Mouse (Mus musculus): ENCODE measurements at regions not wholly inside any gene's neighbourhood (a gene's known extent, or its start where the extent isn't known, plus 50 kb on each side); places are given as distances from the start of the nearest gene placed in this dataset.

DNA sequence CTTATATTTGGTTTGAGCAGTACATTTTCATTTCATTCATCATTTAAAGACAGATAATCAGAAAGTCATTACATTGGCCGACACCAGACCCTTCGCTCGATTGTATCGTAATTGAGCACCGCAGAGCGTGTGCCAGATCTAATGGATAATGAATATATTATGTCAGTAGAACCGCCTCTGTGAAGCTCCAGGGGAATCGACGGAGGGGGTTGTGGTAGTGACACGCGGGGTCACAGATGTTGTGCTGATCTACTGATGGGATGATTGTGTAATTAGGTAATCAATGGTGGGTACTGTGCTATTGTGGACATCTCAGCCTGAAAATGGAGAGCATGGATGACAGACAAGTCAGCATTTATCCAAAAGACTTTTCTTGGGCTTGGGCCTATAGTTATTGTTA lies 414.3 kb upstream of the Tenm2 start:
- H3K9me3 ChIP-seq (replicated peaks; ENCODE audit: control insufficient read depth, low read length, poor library complexity, severe bottlenecking), result no peaks in the 10 kb centered on the region
- no peak overlapping the region for H3K4me2 ChIP-seq (ENCODE audit: low read length)
- no peak for ATAC-seq
- H3K4me1 ChIP-seq (ENCODE audit: control insufficient read depth, insufficient read depth, low read length), result no peaks in the 10 kb centered on the region
- no peak overlapping the region for H3K9ac ChIP-seq (ENCODE audit: low read depth, low read length)
- no peaks in the 10 kb centered on the region for H3K36me3 ChIP-seq (ENCODE audit: control insufficient read depth, insufficient read depth, low read length)
- H3K27me3 ChIP-seq (ENCODE audit: control insufficient read depth, insufficient read depth, low read depth, low read length), result no peaks in the 10 kb centered on the region
- no peak overlapping the region for H3K27ac ChIP-seq (ENCODE audit: low read length)
- 42% methylated on average over 11 of the region's 11 CpGs for WGBS
- no peak overlapping the region for H3K4me3 ChIP-seq (ENCODE audit: low read depth, low read length)

GRCm38 (mm10) chr11:37623290-37623689 lies 387.5 kb upstream of the Tenm2 start:
- Histone ChIP-seq H3K4me3 (ENCODE audit: low read depth, low read length) (no peak overlapping the region), H3K36me3 (ENCODE audit: control insufficient read depth, insufficient read depth, low read length) (no peaks in the 10 kb centered on the region), H3K4me2 (ENCODE audit: low read length) (no peak overlapping the region), H3K4me1 (ENCODE audit: control insufficient read depth, insufficient read depth, low read length) (no peaks in the 10 kb centered on the region), H3K27ac (ENCODE audit: low read length) (no peak overlapping the region), H3K9me3 (replicated peaks; ENCODE audit: control insufficient read depth, low read length, poor library complexity, severe bottlenecking) (no peaks in the 10 kb centered on the region), H3K27me3 (ENCODE audit: control insufficient read depth, insufficient read depth, low read depth, low read length) (no peaks in the 10 kb centered on the region), H3K9ac (ENCODE audit: low read depth, low read length) (no peak overlapping the region)
- no peak for ATAC-seq
- WGBS, result 79% methylated on average over 2 of the region's 2 CpGs

DNA sequence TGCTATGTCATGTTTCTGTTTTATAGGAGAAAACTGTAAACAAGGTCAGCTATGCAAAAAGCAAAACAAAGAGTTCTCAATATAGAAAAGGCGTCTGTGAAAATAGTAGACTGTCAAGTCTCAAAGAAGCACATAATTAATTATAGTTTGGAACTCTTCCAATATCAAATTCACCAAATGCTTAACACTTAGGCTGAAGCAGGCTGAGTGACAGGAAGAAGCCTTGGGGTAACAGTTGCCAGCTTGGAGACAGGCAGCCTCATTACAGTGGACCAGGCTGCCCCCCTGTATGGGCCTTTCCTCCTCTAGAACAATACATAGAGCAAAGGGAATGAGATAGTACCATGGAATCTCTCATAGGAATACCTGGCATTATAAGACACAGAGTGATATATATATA lies 364.8 kb upstream of the Tenm2 start:
- no peaks in the 10 kb centered on the region for H3K36me3 ChIP-seq (ENCODE audit: control insufficient read depth, insufficient read depth, low read length)
- ATAC-seq, result no peak
- WGBS, result 73% methylated on average over 1 of the region's 1 CpGs

DNA sequence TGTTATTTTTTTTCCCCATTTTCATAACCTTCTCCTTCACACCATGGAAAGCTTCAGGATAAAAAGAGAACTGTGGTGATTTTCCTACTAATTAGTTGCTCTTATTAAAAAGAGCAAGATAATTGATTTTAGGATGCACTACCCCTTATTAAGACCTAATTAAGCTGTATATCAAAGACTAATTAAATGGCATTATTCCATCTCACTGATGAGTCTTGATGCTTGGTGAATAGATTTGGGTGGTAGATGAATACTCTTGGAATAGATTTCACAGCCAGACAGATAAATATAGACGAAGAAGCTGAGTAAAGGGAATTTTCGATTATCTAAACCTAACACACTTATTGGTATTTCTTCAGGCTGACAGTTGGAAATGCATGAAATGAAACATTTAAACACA lies 346.5 kb upstream of the Tenm2 start:
- Histone ChIP-seq H3K36me3 (ENCODE audit: control insufficient read depth, insufficient read depth, low read length) (no peaks in the 10 kb centered on the region), H3K27ac (ENCODE audit: low read length) (no peak overlapping the region), H3K9me3 (replicated peaks; ENCODE audit: control insufficient read depth, low read length, poor library complexity, severe bottlenecking) (no peaks in the 10 kb centered on the region), H3K27me3 (ENCODE audit: control insufficient read depth, insufficient read depth, low read depth, low read length) (no peaks in the 10 kb centered on the region), H3K9ac (ENCODE audit: low read depth, low read length) (no peak overlapping the region), H3K4me1 (ENCODE audit: control insufficient read depth, insufficient read depth, low read length) (no peaks in the 10 kb centered on the region), H3K4me3 (ENCODE audit: low read depth, low read length) (no peak overlapping the region), H3K4me2 (ENCODE audit: low read length) (no peak overlapping the region)
- WGBS, result 74% methylated on average over 2 of the region's 2 CpGs
- no peak for ATAC-seq

More for the DNA sequence above, 364.8 kb upstream of the Tenm2 start:
- H3K4me2 ChIP-seq (ENCODE audit: low read length), result no peak overlapping the region
- H3K9me3 ChIP-seq (replicated peaks; ENCODE audit: control insufficient read depth, low read length, poor library complexity, severe bottlenecking), result no peaks in the 10 kb centered on the region
- H3K9ac ChIP-seq (ENCODE audit: low read depth, low read length), result no peak overlapping the region
- H3K4me3 ChIP-seq (ENCODE audit: low read depth, low read length), result no peak overlapping the region
- H3K27ac ChIP-seq (ENCODE audit: low read length), result no peak overlapping the region
- H3K27me3 ChIP-seq (ENCODE audit: control insufficient read depth, insufficient read depth, low read depth, low read length), result no peaks in the 10 kb centered on the region
- H3K4me1 ChIP-seq (ENCODE audit: control insufficient read depth, insufficient read depth, low read length), result no peaks in the 10 kb centered on the region

DNA sequence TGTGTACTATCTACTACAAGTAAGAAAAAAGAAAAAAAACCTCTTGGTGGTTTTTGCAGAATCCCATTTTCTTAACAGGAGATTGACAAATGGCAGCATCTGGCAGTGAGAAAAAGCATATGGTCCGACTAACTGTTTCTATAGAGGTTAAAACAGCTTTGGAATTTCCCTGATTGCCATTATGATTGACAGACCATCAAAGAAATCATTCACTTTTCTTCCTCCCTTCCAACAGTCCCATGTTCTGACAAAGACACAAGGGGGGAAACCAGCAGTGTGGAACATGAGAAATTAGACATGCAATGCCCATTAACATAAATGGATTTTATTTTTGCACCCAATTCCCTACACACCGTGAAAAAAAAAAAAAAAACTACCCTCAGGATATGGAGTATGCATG lies 297.9 kb upstream of the Tenm2 start:
- Histone ChIP-seq H3K9me3 (replicated peaks; ENCODE audit: control insufficient read depth, low read length, poor library complexity, severe bottlenecking) (no peaks in the 10 kb centered on the region), H3K4me2 (ENCODE audit: low read length) (no peak overlapping the region), H3K27ac (ENCODE audit: low read length) (no peak overlapping the region), H3K27me3 (ENCODE audit: control insufficient read depth, insufficient read depth, low read depth, low read length) (no peaks in the 10 kb centered on the region), H3K9ac (ENCODE audit: low read depth, low read length) (no peak overlapping the region), H3K36me3 (ENCODE audit: control insufficient read depth, insufficient read depth, low read length) (no peaks in the 10 kb centered on the region), H3K4me1 (ENCODE audit: control insufficient read depth, insufficient read depth, low read length) (peaks cover 2% of the 10 kb centered on the region; the same call in 1 of the 2 replicates), H3K4me3 (ENCODE audit: low read depth, low read length) (no peak overlapping the region)
- WGBS, result 35% methylated on average over 2 of the region's 2 CpGs
- ATAC-seq, result no peak

GRCm38 (mm10) chr11:37532476-37532875 lies 296.7 kb upstream of the Tenm2 start:
- Histone ChIP-seq H3K36me3 (ENCODE audit: control insufficient read depth, insufficient read depth, low read length) (no peaks in the 10 kb centered on the region), H3K27me3 (ENCODE audit: control insufficient read depth, insufficient read depth, low read depth, low read length) (no peaks in the 10 kb centered on the region), H3K4me3 (ENCODE audit: low read depth, low read length) (no peak overlapping the region), H3K27ac (ENCODE audit: low read length) (no peak overlapping the region), H3K4me1 (ENCODE audit: control insufficient read depth, insufficient read depth, low read length) (peaks cover 2% of the 10 kb centered on the region; the same call in 1 of the 2 replicates), H3K9ac (ENCODE audit: low read depth, low read length) (no peak overlapping the region), H3K4me2 (ENCODE audit: low read length) (no peak overlapping the region), H3K9me3 (replicated peaks; ENCODE audit: control insufficient read depth, low read length, poor library complexity, severe bottlenecking) (no peaks in the 10 kb centered on the region)
- 21% methylated on average over 2 of the region's 2 CpGs for WGBS
- no peak for ATAC-seq

- Histone ChIP-seq H3K27ac (ENCODE audit: low read length) (no peak overlapping the region), H3K4me3 (ENCODE audit: low read depth, low read length) (no peak overlapping the region), H3K9me3 (replicated peaks; ENCODE audit: control insufficient read depth, low read length, poor library complexity, severe bottlenecking) (no peaks in the 10 kb centered on the region), H3K36me3 (ENCODE audit: control insufficient read depth, insufficient read depth, low read length) (no peaks in the 10 kb centered on the region), H3K27me3 (ENCODE audit: control insufficient read depth, insufficient read depth, low read depth, low read length) (no peaks in the 10 kb centered on the region), H3K4me2 (ENCODE audit: low read length) (no peak overlapping the region), H3K9ac (ENCODE audit: low read depth, low read length) (no peak overlapping the region), H3K4me1 (ENCODE audit: control insufficient read depth, insufficient read depth, low read length) (peaks cover 2% of the 10 kb centered on the region; the same call in 1 of the 2 replicates)
- WGBS, result 37% methylated on average over 3 of the region's 3 CpGs
- no peak for ATAC-seq
Observed at GRCm38 (mm10) chr11:37498463-37499015, 262.8 kb upstream of the Tenm2 start.

DNA sequence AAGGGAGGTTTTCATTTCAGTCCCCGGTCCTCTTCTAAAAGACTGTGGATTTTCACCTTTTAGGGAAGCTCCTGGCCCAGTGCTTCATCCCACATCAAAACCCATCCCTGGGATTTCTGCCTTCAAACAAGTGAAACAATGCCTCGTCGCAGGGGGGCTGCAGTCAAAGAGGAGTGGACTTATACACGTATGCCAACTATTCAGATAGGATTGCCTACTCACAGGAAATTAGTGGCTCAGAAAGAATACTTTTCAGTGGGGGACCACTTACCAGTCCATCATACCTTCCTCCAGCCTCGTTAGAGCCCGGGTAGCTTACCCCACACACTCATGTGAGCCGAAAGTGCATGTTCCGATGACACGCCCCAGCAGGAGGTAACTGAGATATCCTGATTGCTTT lies 262.1 kb upstream of the Tenm2 start:
- no peak for ATAC-seq
- no peaks in the 10 kb centered on the region for H3K9me3 ChIP-seq (replicated peaks; ENCODE audit: control insufficient read depth, low read length, poor library complexity, severe bottlenecking)
- H3K4me3 ChIP-seq (ENCODE audit: low read depth, low read length), result no peak overlapping the region
- 11% methylated on average over 9 of the region's 9 CpGs for WGBS
- H3K27me3 ChIP-seq (ENCODE audit: control insufficient read depth, insufficient read depth, low read depth, low read length), result no peaks in the 10 kb centered on the region
- no peak overlapping the region for H3K27ac ChIP-seq (ENCODE audit: low read length)
- no peaks in the 10 kb centered on the region for H3K36me3 ChIP-seq (ENCODE audit: control insufficient read depth, insufficient read depth, low read length)
- H3K4me1 ChIP-seq (ENCODE audit: control insufficient read depth, insufficient read depth, low read length), result peaks cover 2% of the 10 kb centered on the region; the same call in 1 of the 2 replicates
- H3K4me2 ChIP-seq (ENCODE audit: low read length), result no peak overlapping the region
- no peak overlapping the region for H3K9ac ChIP-seq (ENCODE audit: low read depth, low read length)

- Histone ChIP-seq H3K9me3 (replicated peaks; ENCODE audit: control insufficient read depth, low read length, poor library complexity, severe bottlenecking) (no peaks in the 10 kb centered on the region), H3K9ac (ENCODE audit: low read depth, low read length) (no peak overlapping the region), H3K27ac (ENCODE audit: low read length) (no peak overlapping the region), H3K4me2 (ENCODE audit: low read length) (no peak overlapping the region), H3K27me3 (ENCODE audit: control insufficient read depth, insufficient read depth, low read depth, low read length) (no peaks in the 10 kb centered on the region), H3K4me1 (ENCODE audit: control insufficient read depth, insufficient read depth, low read length) (no peaks in the 10 kb centered on the region), H3K36me3 (ENCODE audit: control insufficient read depth, insufficient read depth, low read length) (no peaks in the 10 kb centered on the region), H3K4me3 (ENCODE audit: low read depth, low read length) (no peak overlapping the region)
- ATAC-seq, result no peak
- 73% methylated on average over 3 of the region's 3 CpGs for WGBS
Observed at GRCm38 (mm10) chr11:37480236-37480635, 244.5 kb upstream of the Tenm2 start.

All from midbrain, embryonic 16.5 days (tissue).